Mouse (Mus musculus) neural tube, embryonic 12.5 days (tissue): ENCODE results near the gene Comp. TPM values are rescaled to one million over a fixed set of nuclear protein-coding genes. Genes with fewer than 3 reads are reported as not detected.
A peak's percentile ranks its signal among the peaks of the same experiment; 100 is the strongest.

Source experiments
- ATAC-seq: fragments of 200-750 bp; cut with Nextera tagmentation; 2 replicates; pipeline ENCODE4 v1.8.0; 2017; ENCODE audit warnings: low read depth, mild to moderate bottlenecking, moderate TSS enrichment, moderate library complexity; ENCODE audit not compliant: low FRiP score
- H3K27ac ChIP-seq: fragments of 300-500 bp; sonication (generic); 2 replicates; pipeline ENCODE4 v1.5.1; 2016
- H3K27me3 ChIP-seq: fragments of 300-500 bp; sonication (generic); replicated peaks from 2 replicates; pipeline ENCODE4 v1.6.1; 2016; ENCODE audit warnings: mild to moderate bottlenecking
- H3K36me3 ChIP-seq: fragments of 300-500 bp; sonication (generic); 2 replicates; pipeline ENCODE4 v1.6.1; 2016; ENCODE audit warnings: mild to moderate bottlenecking
- H3K4me1 ChIP-seq: fragments of 300-500 bp; sonication (generic); 2 replicates; pipeline ENCODE4 v1.6.1; 2016
- H3K4me2 ChIP-seq: fragments of 300-500 bp; sonication (generic); replicated peaks from 2 replicates; pipeline ENCODE4 v1.6.1; 2016; ENCODE audit warnings: mild to moderate bottlenecking
- H3K4me3 ChIP-seq: fragments of 300-500 bp; sonication (generic); 2 replicates; pipeline ENCODE4 v1.5.1; 2016
- H3K9ac ChIP-seq: fragments of 300-500 bp; sonication (generic); 2 replicates; pipeline ENCODE4 v1.6.1; 2016; ENCODE audit warnings: mild to moderate bottlenecking
- H3K9me3 ChIP-seq: fragments of 300-500 bp; sonication (generic); 2 replicates; pipeline ENCODE4 v1.6.1; 2016; ENCODE audit warnings: mild to moderate bottlenecking
- WGBS: fragments of 180-500 bp; shearing (Covaris S2); methylation state at CpG from one replicate; pipeline ENCODE4 v1.1.7; 2016; 5-methylcytosine and 5-hydroxymethylcytosine counted together
- polyA plus RNA-seq: library from polyadenylated mRNA; unstranded; fragments of >200 nt; fragmentation: Nextera tagmentation; extraction: Ambion mirVana; gene quantifications from 2 replicates; pipeline ENCODE4 v1.2.1, GENCODE M21; 2016

Gene Comp
- polyA plus RNA-seq, 1 experiment from 2014 or later, result 0.68 TPM

DNA sequence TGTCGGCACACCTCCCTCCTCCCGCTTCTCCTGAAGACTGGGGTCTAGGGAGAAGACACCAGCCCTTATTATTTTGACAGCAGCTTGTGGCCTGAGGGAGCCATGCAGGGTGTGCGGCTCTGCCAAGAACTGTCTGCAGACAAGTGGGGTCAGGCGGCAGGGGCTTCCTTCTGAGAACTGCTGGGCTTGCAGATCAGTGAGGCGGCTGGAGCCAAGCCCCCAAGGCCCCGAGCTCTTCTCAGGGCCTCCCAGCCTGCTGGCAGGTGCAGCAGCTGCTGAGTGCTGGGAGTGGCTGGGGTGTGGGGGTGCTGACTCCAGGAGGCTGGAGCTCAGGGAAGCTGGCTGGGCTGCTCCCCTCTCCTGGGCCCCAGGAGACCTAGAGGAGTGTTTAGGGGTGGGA, 34.9 kb downstream of the Comp start:
- peak; percentile 70 for ATAC-seq
- Histone ChIP-seq H3K9me3 (no peaks in the 10 kb centered on the region), H3K9ac (peak overlapping the region; percentile 33; the same call in 1 of the 2 replicates), H3K4me2 (0 out of 2 replicates have a peak overlapping the region, but pooled peaks have one; percentile 7), H3K4me3 (no peak overlapping the region), H3K4me1 (peaks cover 26% of the 10 kb centered on the region), H3K27ac (peak overlapping the region; percentile 6), H3K36me3 (peaks cover 13% of the 10 kb centered on the region), H3K27me3 (no peaks in the 10 kb centered on the region)
- WGBS, result 45% methylated on average over 6 of the region's 6 CpGs

DNA sequence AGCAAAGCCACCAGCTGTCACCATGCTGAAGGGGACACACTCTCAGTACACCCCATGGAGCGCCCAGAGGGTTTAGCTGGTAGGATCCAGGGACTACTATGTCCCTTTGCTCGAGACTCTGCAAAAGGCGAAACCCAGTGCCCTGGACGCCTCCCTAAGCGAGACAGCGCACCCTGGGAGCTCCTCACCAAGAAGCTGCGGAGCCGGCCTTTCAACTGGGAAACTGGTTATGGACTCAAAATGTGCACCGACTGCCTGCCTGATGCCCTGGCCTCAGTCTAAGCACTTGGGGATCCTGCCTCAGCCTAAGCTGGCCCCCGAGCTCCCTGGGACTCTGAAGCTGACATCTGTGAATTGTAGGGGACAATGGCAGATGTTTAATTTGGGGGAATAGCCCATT, 35.7 kb downstream of the Comp start:
- Histone ChIP-seq H3K27me3 (no peaks in the 10 kb centered on the region), H3K27ac (peak overlapping the region; percentile 6), H3K4me1 (peaks cover 26% of the 10 kb centered on the region), H3K9me3 (no peaks in the 10 kb centered on the region), H3K4me3 (no peak overlapping the region), H3K9ac (no peak overlapping the region), H3K36me3 (peaks cover 13% of the 10 kb centered on the region), H3K4me2 (0 out of 2 replicates have a peak overlapping the region, but pooled peaks have one; percentile 7)
- 78% methylated on average over 10 of the region's 10 CpGs for whole genome bisulfite sequencing
- no peak for ATAC-seq

DNA sequence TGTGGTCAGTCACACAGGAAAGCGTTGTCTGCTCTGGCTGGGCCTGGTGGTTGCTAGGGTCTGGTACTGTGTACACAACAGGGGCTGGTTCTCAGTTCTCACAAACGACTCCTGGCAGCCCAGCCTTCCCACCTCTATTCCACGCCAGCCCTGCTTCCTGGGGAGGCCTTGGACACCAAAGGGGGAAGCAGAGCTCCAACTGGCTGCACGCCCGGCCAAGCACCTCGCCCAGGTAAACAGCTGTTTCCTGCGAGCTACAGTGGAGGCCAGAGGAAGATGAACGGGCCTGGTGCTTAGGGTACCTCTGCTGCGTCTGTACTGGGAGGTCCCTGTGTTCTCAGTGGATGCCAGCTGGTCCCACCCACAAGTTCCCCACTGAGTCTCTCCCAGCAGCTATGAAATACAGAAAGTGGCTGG, 36.1 kb downstream of the Comp start:
- 66% methylated on average over 9 of the region's 9 CpGs for WGBS
- Histone ChIP-seq H3K9ac (no peak overlapping the region), H3K4me2 (no peak overlapping the region), H3K9me3 (no peaks in the 10 kb centered on the region), H3K27me3 (no peaks in the 10 kb centered on the region), H3K27ac (peak overlapping the region; percentile 6; the same call in 1 of the 2 replicates), H3K4me3 (no peak overlapping the region), H3K36me3 (peaks cover 10% of the 10 kb centered on the region), H3K4me1 (peaks cover 26% of the 10 kb centered on the region)
- ATAC-seq, result no peak

DNA sequence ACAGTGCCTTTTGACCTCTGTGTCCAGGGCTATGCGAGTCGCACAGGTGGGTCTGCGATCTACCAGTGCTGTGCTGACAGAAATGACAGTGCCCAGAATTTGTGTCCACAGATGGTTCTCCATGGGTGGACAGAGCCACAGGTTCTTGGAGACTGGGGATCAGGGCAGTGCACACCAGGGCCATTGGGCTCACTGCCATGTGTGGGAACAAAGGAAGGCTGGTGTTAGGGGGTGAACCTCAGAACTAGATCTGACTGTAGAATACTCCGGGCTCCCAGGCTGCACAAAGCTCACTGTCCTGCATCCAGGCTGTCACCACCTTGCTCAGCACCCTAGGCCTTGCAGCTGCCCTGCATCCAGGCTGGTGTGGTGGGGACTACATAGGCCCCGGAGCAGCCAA, 36.9 kb downstream of the Comp start:
- ATAC-seq, result no peak
- no peak overlapping the region for H3K4me3 ChIP-seq

DNA sequence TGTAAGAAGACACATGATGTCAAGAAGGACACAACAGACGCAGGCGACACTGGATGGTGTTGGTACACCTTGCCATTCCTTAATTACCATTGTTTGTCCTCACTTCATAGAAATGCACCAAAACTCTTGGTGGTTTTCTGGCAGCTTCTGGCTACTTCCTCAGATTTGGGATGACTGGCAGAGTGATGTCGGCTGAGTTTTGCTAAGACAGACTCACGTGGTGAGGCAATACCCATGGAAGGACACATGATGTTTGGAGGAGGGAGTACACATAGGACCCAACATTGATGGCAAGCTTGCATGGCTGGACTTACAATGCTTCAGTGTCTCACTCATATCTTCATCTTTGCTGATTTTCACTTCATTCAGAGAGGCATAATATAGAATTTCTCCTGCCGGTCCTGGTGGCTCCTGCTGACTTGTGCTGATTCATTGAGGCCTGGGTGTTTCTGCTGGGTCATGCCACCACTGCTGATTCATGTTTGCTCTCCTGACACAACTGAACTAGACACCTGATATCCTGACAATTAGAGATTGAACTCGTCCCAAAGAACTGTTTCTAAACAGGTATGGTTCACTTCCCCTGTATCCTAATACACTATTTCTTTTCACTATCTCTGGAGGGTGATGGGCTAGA, 41.1 kb downstream of the Comp start:
- Histone ChIP-seq H3K9me3 (no peaks in the 10 kb centered on the region), H3K27me3 (no peaks in the 10 kb centered on the region), H3K4me2 (no peak overlapping the region), H3K4me1 (peaks cover 25% of the 10 kb centered on the region), H3K9ac (no peak overlapping the region), H3K27ac (no peak overlapping the region), H3K36me3 (peaks cover 8% of the 10 kb centered on the region; the same call in 1 of the 2 replicates), H3K4me3 (no peak overlapping the region)
- ATAC-seq, result no peak
- WGBS, result 91% methylated on average over 6 of the region's 6 CpGs

More for the DNA sequence above, 36.9 kb downstream of the Comp start:
- Histone ChIP-seq H3K36me3 (peaks cover 8% of the 10 kb centered on the region; the same call in 1 of the 2 replicates), H3K9me3 (no peaks in the 10 kb centered on the region), H3K9ac (no peak overlapping the region), H3K27me3 (no peaks in the 10 kb centered on the region), H3K4me1 (peaks cover 26% of the 10 kb centered on the region), H3K4me2 (no peak overlapping the region), H3K27ac (no peak overlapping the region)
- WGBS, result 95% methylated on average over 5 of the region's 5 CpGs

DNA sequence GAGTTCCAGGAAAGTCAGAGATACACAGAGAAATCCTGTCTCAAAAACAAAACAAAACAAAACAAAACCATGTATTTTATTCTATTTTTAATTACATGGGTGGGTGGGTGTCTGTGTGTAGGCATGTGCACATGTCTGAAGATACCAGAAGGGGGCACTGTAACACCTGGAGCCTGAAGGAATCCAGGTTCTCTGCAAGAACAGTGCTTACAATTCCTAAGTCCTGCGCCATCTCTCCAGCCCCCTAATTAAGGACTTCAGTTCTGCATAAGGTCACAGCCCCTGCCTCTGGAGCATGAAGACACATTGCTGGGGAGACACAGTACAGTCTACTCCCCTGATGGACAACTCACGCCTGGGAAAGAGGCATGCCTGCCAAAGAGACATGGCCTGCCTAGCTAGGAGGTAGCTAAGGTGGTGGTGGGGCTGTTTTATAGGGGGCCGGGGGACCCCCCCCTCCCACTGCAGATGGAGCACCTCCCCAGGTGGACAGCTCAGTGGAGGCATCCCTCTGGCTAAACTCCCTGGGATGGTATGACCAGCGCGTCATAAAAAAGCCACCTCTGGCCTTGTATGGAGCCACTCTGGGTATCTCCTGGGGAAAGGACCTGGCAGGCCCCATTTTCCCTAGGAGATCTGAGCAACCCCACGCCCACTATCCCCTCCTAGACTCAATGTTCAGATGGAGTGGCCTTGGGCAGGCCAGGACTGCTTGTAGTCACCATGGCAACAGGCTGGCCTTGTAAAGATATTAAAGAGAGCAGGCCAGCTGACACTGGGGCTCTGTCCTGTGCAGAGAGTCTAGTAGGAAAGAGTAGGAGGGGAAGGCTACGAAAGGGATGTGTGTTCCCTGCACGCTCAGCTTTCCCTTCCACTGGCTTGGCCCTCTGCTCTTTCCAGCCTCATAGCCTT, 42.4 kb downstream of the Comp start:
- WGBS, result 68% methylated on average over 8 of the region's 8 CpGs
- Histone ChIP-seq H3K27ac (no peak overlapping the region; the same call in 1 of the 2 replicates), H3K27me3 (no peaks in the 10 kb centered on the region), H3K4me2 (0 out of 2 replicates have a peak overlapping the region, but pooled peaks have one; percentile 10), H3K4me1 (peaks cover 22% of the 10 kb centered on the region), H3K4me3 (no peak overlapping the region), H3K36me3 (peaks cover 8% of the 10 kb centered on the region; the same call in 1 of the 2 replicates), H3K9me3 (no peaks in the 10 kb centered on the region), H3K9ac (no peak overlapping the region)
- ATAC-seq, result peak; percentile 68

DNA sequence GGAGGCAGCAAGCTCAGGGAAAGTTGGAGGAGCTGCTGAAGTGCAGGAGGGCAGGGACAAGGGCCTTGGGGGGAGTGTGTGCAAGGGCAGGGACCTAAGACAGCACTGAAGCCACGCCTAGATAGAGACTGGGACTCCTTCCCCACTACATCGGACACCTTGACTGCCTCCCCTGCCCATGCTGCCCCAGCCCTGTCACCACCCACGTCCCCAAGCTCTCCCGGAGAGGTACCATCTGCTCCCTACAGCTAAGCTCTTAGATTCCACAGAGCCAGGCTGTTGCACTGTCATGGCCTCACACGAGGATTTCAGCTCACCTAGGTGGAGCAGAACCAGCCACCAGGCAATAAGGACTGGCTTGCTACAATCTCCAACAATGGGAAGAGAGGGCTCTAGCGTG, 43.6 kb downstream of the Comp start:
- Histone ChIP-seq H3K9ac (0 out of 2 replicates have a peak overlapping the region, but pooled peaks have one; percentile 22), H3K4me3 (no peak overlapping the region), H3K4me1 (peaks cover 25% of the 10 kb centered on the region), H3K9me3 (no peaks in the 10 kb centered on the region), H3K36me3 (0 out of 2 replicates have a peak, but pooled peaks cover 8% of the 10 kb centered on the region), H3K27ac (no peak overlapping the region), H3K27me3 (no peaks in the 10 kb centered on the region), H3K4me2 (no peak overlapping the region)
- ATAC-seq, result no peak
- 54% methylated on average over 6 of the region's 6 CpGs for WGBS

DNA sequence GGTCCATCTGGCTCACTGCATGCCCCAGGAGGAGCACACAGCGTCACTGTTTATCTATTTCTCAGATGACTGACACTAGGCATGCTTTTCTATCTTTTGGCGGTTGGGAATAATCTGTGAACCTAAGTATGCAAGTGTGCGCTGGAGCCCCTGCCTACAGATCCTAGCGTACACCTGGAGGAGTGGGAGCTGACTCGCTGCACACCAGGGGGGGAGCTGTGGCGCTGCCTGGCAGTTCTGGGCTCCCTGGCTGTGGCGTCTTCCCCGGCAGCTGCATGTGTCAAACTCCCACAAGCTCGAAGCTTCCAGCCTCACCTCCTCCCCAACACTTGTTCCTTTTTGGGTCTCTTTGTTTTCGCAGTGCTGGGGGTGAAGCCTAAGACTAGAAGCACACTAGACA, 44.6 kb downstream of the Comp start:
- ATAC-seq, result no peak
- no peak overlapping the region for H3K9ac ChIP-seq
- peaks cover 25% of the 10 kb centered on the region for H3K4me1 ChIP-seq
- H3K9me3 ChIP-seq, result no peaks in the 10 kb centered on the region
- no peak overlapping the region for H3K27ac ChIP-seq
- 63% methylated on average over 10 of the region's 10 CpGs for WGBS
- H3K4me2 ChIP-seq, result no peak overlapping the region
- no peak overlapping the region for H3K4me3 ChIP-seq
- 0 out of 2 replicates have a peak, but pooled peaks cover 5% of the 10 kb centered on the region for H3K36me3 ChIP-seq
- H3K27me3 ChIP-seq, result no peaks in the 10 kb centered on the region

DNA sequence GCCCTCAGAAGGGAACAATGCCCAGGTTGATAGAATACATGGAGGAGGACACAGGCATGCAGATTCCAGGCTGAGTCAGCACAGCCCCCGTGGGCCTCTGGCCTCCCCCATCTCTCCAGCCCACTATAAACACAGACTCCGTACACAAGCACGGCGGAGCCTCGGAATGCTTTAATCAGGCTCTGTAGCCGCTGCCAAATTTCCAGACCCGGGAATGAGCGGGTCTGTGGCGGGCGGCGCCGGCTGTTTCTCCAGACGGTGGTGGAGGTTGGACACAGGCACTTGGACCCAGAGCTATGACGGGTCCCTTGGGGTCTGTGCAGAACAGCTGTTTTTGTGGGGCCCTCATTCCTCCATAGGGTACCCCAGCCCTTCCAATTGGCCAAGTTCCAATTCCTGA, 45.6 kb downstream of the Comp start:
- no peaks in the 10 kb centered on the region for H3K9me3 ChIP-seq
- peaks cover 25% of the 10 kb centered on the region for H3K4me1 ChIP-seq
- H3K27ac ChIP-seq, result no peak overlapping the region
- no peak for ATAC-seq
- no peak overlapping the region for H3K9ac ChIP-seq
- no peak overlapping the region for H3K4me2 ChIP-seq
- H3K4me3 ChIP-seq, result no peak overlapping the region
- no peaks in the 10 kb centered on the region for H3K36me3 ChIP-seq
- 78% methylated on average over 14 of the region's 14 CpGs for WGBS
- H3K27me3 ChIP-seq, result no peaks in the 10 kb centered on the region

DNA sequence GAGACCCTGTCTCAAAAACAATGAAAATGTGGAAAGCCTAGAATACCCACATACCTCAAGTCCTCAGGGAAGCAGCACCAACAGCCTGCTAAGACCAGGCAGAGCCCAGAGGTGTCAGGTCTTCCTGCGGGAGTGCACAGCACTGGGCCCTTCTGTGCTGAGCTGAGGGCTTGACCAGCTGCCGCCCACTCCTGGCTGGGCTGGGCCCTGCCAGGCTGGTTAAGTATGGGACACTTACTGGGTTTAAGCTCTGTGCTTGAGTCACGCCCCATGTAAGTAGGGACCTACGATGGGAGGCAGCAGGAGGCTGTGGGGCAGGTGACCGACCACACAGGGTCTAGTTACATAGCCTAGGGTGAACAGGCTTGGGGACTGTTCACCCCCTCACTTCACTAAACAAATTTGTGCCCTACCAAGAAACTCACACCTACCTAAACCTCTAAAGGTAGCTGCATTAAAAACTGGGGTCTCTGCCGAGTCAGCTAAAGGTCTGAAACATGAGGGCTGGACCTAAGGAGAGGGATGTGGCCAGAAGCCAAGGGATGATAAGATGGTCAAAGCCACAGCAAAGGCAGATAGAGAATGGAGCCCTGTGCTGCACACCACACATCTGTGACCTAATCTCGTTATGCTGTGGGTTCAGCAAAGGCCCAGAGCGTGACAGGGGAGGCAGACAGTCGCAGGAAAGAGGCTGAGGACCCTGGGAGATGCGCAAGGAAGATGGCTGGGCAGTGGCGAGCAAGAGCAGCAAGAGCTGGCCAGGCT, 46.7 kb downstream of the Comp start:
- 85% methylated on average over 11 of the region's 11 CpGs for WGBS
- H3K9me3 ChIP-seq, result no peaks in the 10 kb centered on the region

DNA sequence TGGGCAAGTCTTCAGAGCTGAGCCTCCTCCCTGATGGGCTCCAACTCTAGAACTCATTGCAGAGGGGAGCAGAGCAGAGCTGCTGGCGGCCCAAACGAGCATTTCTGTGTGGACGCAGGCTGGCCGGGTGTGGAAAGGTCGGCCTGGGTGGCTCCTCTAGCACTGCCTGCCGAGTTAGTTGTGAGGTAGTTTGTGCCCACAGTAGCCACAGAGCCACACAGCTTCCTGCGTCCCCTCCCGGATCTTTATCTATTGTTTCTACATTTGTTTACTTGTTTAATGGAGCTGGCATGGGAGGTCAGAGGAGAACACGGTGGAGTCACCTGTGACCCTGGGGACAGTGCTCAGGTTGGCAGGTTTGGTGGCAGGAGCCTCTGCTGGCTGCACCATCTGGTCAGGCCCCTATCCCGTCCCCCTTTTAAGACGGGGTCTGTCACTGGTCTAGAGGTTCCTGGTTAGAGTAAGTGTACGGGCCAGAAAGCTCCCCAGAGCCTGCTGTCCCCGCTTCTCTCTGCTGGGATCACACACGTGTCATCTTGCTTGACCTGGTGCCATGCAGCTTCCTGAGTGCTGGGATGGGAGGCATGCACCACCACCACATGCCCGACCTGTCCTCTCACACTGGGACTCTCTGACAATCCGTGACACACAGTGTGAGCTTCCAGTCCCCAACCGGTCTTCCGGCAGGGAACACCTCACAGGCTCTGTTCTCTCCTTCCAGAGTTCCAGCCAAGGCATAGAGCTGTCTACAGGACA, 48.2 kb downstream of the Comp start:
- peaks cover 16% of the 10 kb centered on the region for H3K4me1 ChIP-seq
- no peak for ATAC-seq
- WGBS, result 85% methylated on average over 18 of the region's 18 CpGs
- no peak overlapping the region for H3K4me2 ChIP-seq
- no peak overlapping the region for H3K27ac ChIP-seq
- no peaks in the 10 kb centered on the region for H3K9me3 ChIP-seq
- no peaks in the 10 kb centered on the region for H3K36me3 ChIP-seq
- no peak overlapping the region for H3K4me3 ChIP-seq
- no peaks in the 10 kb centered on the region for H3K27me3 ChIP-seq
- no peak overlapping the region for H3K9ac ChIP-seq

More for the DNA sequence above, 46.7 kb downstream of the Comp start:
- ATAC-seq, result no peak
- Histone ChIP-seq H3K27ac (no peak overlapping the region), H3K27me3 (no peaks in the 10 kb centered on the region), H3K4me3 (no peak overlapping the region), H3K36me3 (no peaks in the 10 kb centered on the region), H3K4me2 (no peak overlapping the region), H3K4me1 (peaks cover 25% of the 10 kb centered on the region), H3K9ac (no peak overlapping the region)
